Mouse (Mus musculus): ENCODE results near the gene Kbtbd13. TPM values are rescaled to one million over a fixed set of nuclear protein-coding genes. Genes with fewer than 3 reads are reported as not detected.
A peak's percentile ranks its signal among the peaks of the same experiment; 100 is the strongest.
"Not testable (repeated sequence)": the region's sequence is repeated elsewhere in the genome, so short reads cannot be mapped to it uniquely, and the experiment has no call there.

Gene Kbtbd13
- polyA plus RNA-seq, 1 experiment from 2014 or later = 0.42 TPM

GRCm38 (mm10) chr9:65347112-65347850, 44.2 kb downstream of the Kbtbd13 start:
- Histone ChIP-seq H3K4me1 (ENCODE audit: control insufficient read depth, low read depth, low read length) (peaks cover 12% of the 10 kb centered on the region), H3K27me3 (ENCODE audit: control insufficient read depth, insufficient read depth, low read depth, low read length) (no peaks in the 10 kb centered on the region), H3K9me3 (replicated peaks; ENCODE audit: control insufficient read depth, low read length) (no peaks in the 10 kb centered on the region), H3K27ac (ENCODE audit: low read length) (peak overlapping the region; percentile 95), H3K36me3 (ENCODE audit: control insufficient read depth, insufficient read depth) (no peaks in the 10 kb centered on the region), H3K9ac (ENCODE audit: low read depth, low read length) (peak overlapping the region; percentile 95), H3K4me2 (ENCODE audit: low read depth, low read length) (peak overlapping the region; percentile 95), H3K4me3 (ENCODE audit: low read depth, low read length) (peak overlapping the region; percentile 97)
- ATAC-seq (ENCODE audit: low read depth) = no peak
- 23% methylated on average over 8 of the region's 8 CpGs for WGBS (ENCODE audit: insufficient replicate concordance)

GRCm38 (mm10) chr9:65346476-65347111, 44.9 kb downstream of the Kbtbd13 start:
- peaks cover 12% of the 10 kb centered on the region for H3K4me1 ChIP-seq (ENCODE audit: control insufficient read depth, low read depth, low read length)
- under 1% methylated on average over 76 of the region's 77 CpGs for WGBS (ENCODE audit: insufficient replicate concordance)

DNA sequence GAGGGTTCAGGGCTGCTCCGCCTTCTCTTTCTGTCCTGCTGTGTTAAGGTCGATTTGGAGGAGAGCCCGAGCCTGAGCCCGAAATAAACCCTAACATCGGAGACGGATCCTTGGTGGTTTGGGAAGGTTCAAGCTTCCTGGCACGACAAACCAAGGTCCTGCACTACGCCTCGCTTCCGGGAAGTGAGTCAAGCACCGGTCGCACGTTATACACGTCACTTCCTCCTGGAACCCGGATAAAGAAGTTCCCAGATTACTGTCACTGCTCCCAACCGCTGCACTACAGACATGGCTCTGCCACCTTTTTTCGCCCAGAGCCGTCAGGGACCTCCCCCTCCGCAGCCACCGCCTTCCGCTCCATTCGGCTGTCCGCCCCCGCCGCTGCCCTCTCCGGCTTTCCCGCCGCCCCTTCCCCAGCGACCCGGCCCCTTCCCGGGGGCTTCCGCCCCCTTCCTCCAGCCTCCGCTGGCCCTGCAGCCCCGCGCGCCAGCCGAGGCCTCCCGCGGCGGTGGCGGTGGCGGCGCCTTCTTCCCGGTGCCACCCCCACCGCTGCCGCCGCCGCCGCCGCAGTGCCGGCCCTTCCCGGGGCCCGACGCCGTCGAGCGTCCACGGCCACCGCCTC, 45.5 kb downstream of the Kbtbd13 start, which contains the start of gene Pdcd7:
TSS of gene Pdcd7 (plus strand) at position 251 of the 622 bp plus-strand sequence.
- peaks cover 12% of the 10 kb centered on the region for H3K4me1 ChIP-seq (ENCODE audit: control insufficient read depth, low read depth, low read length)

More at GRCm38 (mm10) chr9:65346476-65347111, 44.9 kb downstream of the Kbtbd13 start:
- Histone ChIP-seq H3K27ac (ENCODE audit: low read length) (peak overlapping the region; percentile 95), H3K4me2 (ENCODE audit: low read depth, low read length) (peak overlapping the region; percentile 95), H3K9me3 (replicated peaks; ENCODE audit: control insufficient read depth, low read length) (no peaks in the 10 kb centered on the region), H3K9ac (ENCODE audit: low read depth, low read length) (peak overlapping the region; percentile 95), H3K27me3 (ENCODE audit: control insufficient read depth, insufficient read depth, low read depth, low read length) (no peaks in the 10 kb centered on the region), H3K36me3 (ENCODE audit: control insufficient read depth, insufficient read depth) (no peaks in the 10 kb centered on the region), H3K4me3 (ENCODE audit: low read depth, low read length) (peak overlapping the region; percentile 97)
- ATAC-seq (ENCODE audit: low read depth) = peak; percentile 79

GRCm38 (mm10) chr9:65345439-65345838, 46.0 kb downstream of the Kbtbd13 start:
- Histone ChIP-seq H3K9ac (ENCODE audit: low read depth, low read length) (peak overlapping the region; percentile 95), H3K4me2 (ENCODE audit: low read depth, low read length) (peak overlapping the region; percentile 95), H3K4me3 (ENCODE audit: low read depth, low read length) (peak overlapping the region; percentile 97), H3K27ac (ENCODE audit: low read length) (peak overlapping the region; percentile 95), H3K4me1 (ENCODE audit: control insufficient read depth, low read depth, low read length) (peaks cover 12% of the 10 kb centered on the region)
- WGBS (ENCODE audit: insufficient replicate concordance) = 75% methylated on average over 11 of the region's 11 CpGs
- not testable (repeated sequence) for ATAC-seq (ENCODE audit: low read depth); H3K9me3 ChIP-seq (replicated peaks; ENCODE audit: control insufficient read depth, low read length); H3K36me3 ChIP-seq (ENCODE audit: control insufficient read depth, insufficient read depth); H3K27me3 ChIP-seq (ENCODE audit: control insufficient read depth, insufficient read depth, low read depth, low read length)

More for the DNA sequence above, 45.5 kb downstream of the Kbtbd13 start, which contains the start of gene Pdcd7:
- ATAC-seq (ENCODE audit: low read depth) = peak; percentile 92
- Histone ChIP-seq H3K4me3 (ENCODE audit: low read depth, low read length) (peak within 1 kb of the TSS; percentile 97), H3K36me3 (ENCODE audit: control insufficient read depth, insufficient read depth) (no peaks in the 10 kb centered on the region), H3K27ac (ENCODE audit: low read length) (peak within 1 kb of the TSS; percentile 95), H3K9ac (ENCODE audit: low read depth, low read length) (peak within 1 kb of the TSS; percentile 95), H3K27me3 (ENCODE audit: control insufficient read depth, insufficient read depth, low read depth, low read length) (no peaks in the 10 kb centered on the region), H3K9me3 (replicated peaks; ENCODE audit: control insufficient read depth, low read length) (no peaks in the 10 kb centered on the region), H3K4me2 (ENCODE audit: low read depth, low read length) (peak within 1 kb of the TSS; percentile 95)
- WGBS (ENCODE audit: insufficient replicate concordance) = under 1% methylated on average over 53 of the region's 59 CpGs

- Histone ChIP-seq H3K4me1 (ENCODE audit: control insufficient read depth, low read depth, low read length) (no peaks in the 10 kb centered on the region), H3K4me2 (ENCODE audit: low read depth, low read length) (no peak overlapping the region), H3K27ac (ENCODE audit: low read length) (no peak overlapping the region), H3K4me3 (ENCODE audit: low read depth, low read length) (no peak overlapping the region), H3K36me3 (ENCODE audit: control insufficient read depth, insufficient read depth) (no peaks in the 10 kb centered on the region), H3K27me3 (ENCODE audit: control insufficient read depth, insufficient read depth, low read depth, low read length) (no peaks in the 10 kb centered on the region), H3K9ac (ENCODE audit: low read depth, low read length) (no peak overlapping the region), H3K9me3 (replicated peaks; ENCODE audit: control insufficient read depth, low read length) (no peaks in the 10 kb centered on the region)
- WGBS (ENCODE audit: insufficient replicate concordance) = 80% methylated on average over 2 of the region's 2 CpGs
- ATAC-seq (ENCODE audit: low read depth) = no peak
Measured at GRCm38 (mm10) chr9:65340414-65340813, 51.0 kb downstream of the Kbtbd13 start.

- no peaks in the 10 kb centered on the region for H3K36me3 ChIP-seq (ENCODE audit: control insufficient read depth, insufficient read depth)
- H3K4me3 ChIP-seq (ENCODE audit: low read depth, low read length) = no peak overlapping the region
- H3K4me2 ChIP-seq (ENCODE audit: low read depth, low read length) = no peak overlapping the region
- no peak for ATAC-seq (ENCODE audit: low read depth)
- H3K27ac ChIP-seq (ENCODE audit: low read length) = no peak overlapping the region
- H3K4me1 ChIP-seq (ENCODE audit: control insufficient read depth, low read depth, low read length) = no peaks in the 10 kb centered on the region
- no peak overlapping the region for H3K9ac ChIP-seq (ENCODE audit: low read depth, low read length)
- no peaks in the 10 kb centered on the region for H3K27me3 ChIP-seq (ENCODE audit: control insufficient read depth, insufficient read depth, low read depth, low read length)
- WGBS (ENCODE audit: insufficient replicate concordance) = 60% methylated on average over 4 of the region's 4 CpGs
- no peaks in the 10 kb centered on the region for H3K9me3 ChIP-seq (replicated peaks; ENCODE audit: control insufficient read depth, low read length)
Measured at GRCm38 (mm10) chr9:65339146-65339545, 52.3 kb downstream of the Kbtbd13 start.

Other genes starting within 250 kb of the Kbtbd13 start
- 9.9 and 11.2 TPM in 2 replicates for gene Parp16, start 196.3 kb downstream of the Kbtbd13 start, polyA plus RNA-seq (2015; fragmentation: Nextera tagmentation; extraction: Ambion mirVana)
- 0.06 and 0.12 TPM in 2 replicates for gene Cilp, start 126.5 kb downstream of the Kbtbd13 start, polyA plus RNA-seq (2015; fragmentation: Nextera tagmentation; extraction: Ambion mirVana)
- gene Clpx, start 97.4 kb downstream of the Kbtbd13 start, polyA plus RNA-seq (2015; fragmentation: Nextera tagmentation; extraction: Ambion mirVana) = 41.6 and 42.2 TPM in 2 replicates
- gene Pdcd7, start 45.5 kb downstream of the Kbtbd13 start, polyA plus RNA-seq (2015; fragmentation: Nextera tagmentation; extraction: Ambion mirVana) = 1.6 and 1.8 TPM in 2 replicates
- gene Ubap1l, start 30.6 kb downstream of the Kbtbd13 start, polyA plus RNA-seq (2015; fragmentation: Nextera tagmentation; extraction: Ambion mirVana) = not detected in 2 replicates
- 0.23 and 0.34 TPM in 2 replicates for gene Rasl12, start 6.9 kb upstream of the Kbtbd13 start, polyA plus RNA-seq (2015; fragmentation: Nextera tagmentation; extraction: Ambion mirVana)
- 0.17 TPM in 1 of 2 replicates, not detected in the other for gene Slc51b, start 31.3 kb upstream of the Kbtbd13 start, polyA plus RNA-seq (2015; fragmentation: Nextera tagmentation; extraction: Ambion mirVana)
- 5.1 and 6.3 TPM in 2 replicates for gene Mtfmt, start 44.1 kb upstream of the Kbtbd13 start, polyA plus RNA-seq (2015; fragmentation: Nextera tagmentation; extraction: Ambion mirVana)
- gene Spg21, start 69.3 kb upstream of the Kbtbd13 start, polyA plus RNA-seq (2015; fragmentation: Nextera tagmentation; extraction: Ambion mirVana) = 24.6 and 26.7 TPM in 2 replicates
- gene Ankdd1a, start 128.5 kb upstream of the Kbtbd13 start, polyA plus RNA-seq (2015; fragmentation: Nextera tagmentation; extraction: Ambion mirVana) = 0.06 TPM in 1 of 2 replicates, not detected in the other
- gene Plekho2, start 188.4 kb upstream of the Kbtbd13 start, polyA plus RNA-seq (2015; fragmentation: Nextera tagmentation; extraction: Ambion mirVana) = 23.1 and 24.5 TPM in 2 replicates
- gene Pif1, start 195.5 kb upstream of the Kbtbd13 start, polyA plus RNA-seq (2015; fragmentation: Nextera tagmentation; extraction: Ambion mirVana) = 9.6 and 10.9 TPM in 2 replicates
- gene Rbpms2, start 238.0 kb upstream of the Kbtbd13 start, polyA plus RNA-seq (2015; fragmentation: Nextera tagmentation; extraction: Ambion mirVana) = 11.9 and 14.6 TPM in 2 replicates

All from liver, embryonic 16.5 days (tissue).